Mouse (Mus musculus) erythroblast, embryonic 14.5 days (primary cell): Measurements from ENCODE around the gene Arpc2. TPM values are rescaled to one million over a fixed set of nuclear protein-coding genes. Genes with fewer than 3 reads are reported as not detected.

Source experiments
- H3K27me3 ChIP-seq: 2 replicates; pipeline ENCODE4 v1.6.1; 2012; ENCODE audit warnings: inconsistent platforms; ENCODE audit not compliant: control insufficient read depth
- H3K36me3 ChIP-seq: 2 replicates; pipeline ENCODE4 v1.6.1; 2012; ENCODE audit warnings: mild to moderate bottlenecking, inconsistent platforms; ENCODE audit not compliant: control insufficient read depth
- H3K4me1 ChIP-seq: 2 replicates; pipeline ENCODE4 v1.6.1; 2012; ENCODE audit warnings: inconsistent platforms; ENCODE audit not compliant: control insufficient read depth
- H3K4me3 ChIP-seq: replicated peaks from 2 replicates; pipeline ENCODE3; 2012; ENCODE audit warnings: moderate library complexity, mild to moderate bottlenecking, inconsistent platforms
- H3K9me3 ChIP-seq: 2 replicates; pipeline ENCODE4 v1.6.1; 2012; ENCODE audit warnings: low read length, inconsistent platforms, mixed read lengths; ENCODE audit not compliant: control insufficient read depth
- GATA1 ChIP-seq: IDR thresholded peaks from 2 replicates; pipeline ENCODE4 v1.6.1; 2012; ENCODE audit warnings: low read length, inconsistent platforms, mixed read lengths
- TAL1 ChIP-seq: IDR thresholded peaks from 3 replicates; pipeline ENCODE4 v1.6.1; 2012; ENCODE audit warnings: low read length, inconsistent platforms, mixed read lengths
- polyA plus RNA-seq: library from polyadenylated mRNA; stranded (reverse); fragments of >175 nt; gene quantifications from 2 replicates; pipeline ENCODE4 v1.2.3, GENCODE M21; 2012

Gene Arpc2
- polyA plus RNA-seq, 1 experiment = 7.8 TPM

GRCm38 (mm10) chr1:74249331-74249980 lies 13.6 kb downstream of the Arpc2 start:
- peaks cover 1% of the 10 kb centered on the region for H3K4me1 ChIP-seq
- no peak for TF ChIP-seq GATA1
- H3K36me3 ChIP-seq = peaks cover 80% of the 10 kb centered on the region
- no peaks in the 10 kb centered on the region for H3K27me3 ChIP-seq
- H3K9me3 ChIP-seq = no peaks in the 10 kb centered on the region
- H3K4me3 ChIP-seq = no peak overlapping the region

- TF ChIP-seq TAL1 (no peak), GATA1 (no peak)
- Histone ChIP-seq H3K4me3 (no peak overlapping the region), H3K4me1 (no peaks in the 10 kb centered on the region; the same call in 1 of the 2 replicates), H3K27me3 (no peaks in the 10 kb centered on the region), H3K9me3 (no peaks in the 10 kb centered on the region), H3K36me3 (peaks cover 86% of the 10 kb centered on the region)
Observed at GRCm38 (mm10) chr1:74250096-74250495, 14.2 kb downstream of the Arpc2 start.

GRCm38 (mm10) chr1:74255704-74256345 lies 19.9 kb downstream of the Arpc2 start:
- Histone ChIP-seq H3K36me3 (peaks cover 89% of the 10 kb centered on the region), H3K9me3 (no peaks in the 10 kb centered on the region), H3K27me3 (no peaks in the 10 kb centered on the region), H3K4me3 (no peak overlapping the region), H3K4me1 (no peaks in the 10 kb centered on the region)
- no peak for TF ChIP-seq GATA1
- no peak for TF ChIP-seq TAL1

- no peaks in the 10 kb centered on the region for H3K9me3 ChIP-seq
- TF ChIP-seq TAL1 (no peak), GATA1 (no peak)
- H3K4me3 ChIP-seq = no peak overlapping the region
- no peaks in the 10 kb centered on the region for H3K27me3 ChIP-seq
- no peaks in the 10 kb centered on the region for H3K4me1 ChIP-seq
- peaks cover 83% of the 10 kb centered on the region for H3K36me3 ChIP-seq
Observed at GRCm38 (mm10) chr1:74256782-74257181, 20.9 kb downstream of the Arpc2 start.

GRCm38 (mm10) chr1:74262510-74262909 lies 26.6 kb downstream of the Arpc2 start:
- Histone ChIP-seq H3K9me3 (no peaks in the 10 kb centered on the region), H3K4me3 (no peak overlapping the region), H3K27me3 (no peaks in the 10 kb centered on the region), H3K4me1 (no peaks in the 10 kb centered on the region), H3K36me3 (peaks cover 87% of the 10 kb centered on the region)
- TF ChIP-seq GATA1 (no peak), TAL1 (no peak)

GRCm38 (mm10) chr1:74268750-74269149 lies 32.9 kb downstream of the Arpc2 start:
- Histone ChIP-seq H3K9me3 (no peaks in the 10 kb centered on the region), H3K4me3 (no peak overlapping the region), H3K27me3 (no peaks in the 10 kb centered on the region), H3K36me3 (peaks cover 53% of the 10 kb centered on the region), H3K4me1 (peaks cover 6% of the 10 kb centered on the region)
- TF ChIP-seq GATA1 (no peak), TAL1 (no peak)

- H3K36me3 ChIP-seq = peaks cover 24% of the 10 kb centered on the region
- TF ChIP-seq GATA1 = no peak
- TF ChIP-seq TAL1 = no peak
- H3K27me3 ChIP-seq = peaks cover 19% of the 10 kb centered on the region
- peaks cover 6% of the 10 kb centered on the region for H3K4me1 ChIP-seq
- H3K4me3 ChIP-seq = no peak overlapping the region
- H3K9me3 ChIP-seq = no peaks in the 10 kb centered on the region
Observed at GRCm38 (mm10) chr1:74271659-74272058, 35.8 kb downstream of the Arpc2 start.

- H3K4me3 ChIP-seq = no peak overlapping the region
- peaks cover 11% of the 10 kb centered on the region for H3K36me3 ChIP-seq
- peaks cover 24% of the 10 kb centered on the region for H3K27me3 ChIP-seq
- H3K9me3 ChIP-seq = no peaks in the 10 kb centered on the region
- no peak for TF ChIP-seq TAL1
- peaks cover 4% of the 10 kb centered on the region for H3K4me1 ChIP-seq
Observed at GRCm38 (mm10) chr1:74275015-74275414, 39.1 kb downstream of the Arpc2 start.

GRCm38 (mm10) chr1:74277041-74277440 lies 41.2 kb downstream of the Arpc2 start:
- H3K4me3 ChIP-seq = no peak overlapping the region
- TF ChIP-seq GATA1 (no peak), TAL1 (no peak)
- peaks cover 24% of the 10 kb centered on the region for H3K27me3 ChIP-seq
- no peaks in the 10 kb centered on the region for H3K9me3 ChIP-seq
- peaks cover 31% of the 10 kb centered on the region for H3K36me3 ChIP-seq
- H3K4me1 ChIP-seq = peaks cover 4% of the 10 kb centered on the region
